ENCODE assay signal across 18 mouse cellular contexts in genomic region chr2:17705426-17705825, GRCm38 (mm10). TPM values are rescaled to one million over a fixed set of nuclear protein-coding genes. Genes with fewer than 3 reads are reported as not detected.
DNase-seq lines count a peak whose midpoint lies in the region; ATAC-seq and TF ChIP-seq lines count a peak whose summit lies in the region.
"Had no signal": no experiment of that assay in that cellular context is flagged by ENCODE, and none has a peak within 500 bp of the region (broad histone marks: within the 10 kb centered on the region; RNA-seq: fewer than 3 reads in every experiment).

No protein-coding gene starts in this region.

- no peak overlapping the region for H3K9ac ChIP-seq in embryonic facial prominence, embryonic 14.5 days (ENCODE audit: low read depth, low read length)
- no peak overlapping the region for H3K9ac ChIP-seq in kidney, embryonic 14.5 days (ENCODE audit: low read depth, low read length)
- H3K9ac ChIP-seq in lung, postnatal 0 days (replicated peaks; ENCODE audit: low read depth) = no peak overlapping the region
- H3K9ac ChIP-seq: forebrain, embryonic 15.5 days; heart, embryonic 12.5 days had no signal

- no peaks in the 10 kb centered on the region for H3K27me3 ChIP-seq in embryonic facial prominence, embryonic 14.5 days (replicated peaks; ENCODE audit: control insufficient read depth, insufficient read depth, low read length)
- H3K27me3 ChIP-seq in embryonic facial prominence, embryonic 10.5 days (replicated peaks; ENCODE audit: low read depth, poor library complexity, severe bottlenecking) = no peaks in the 10 kb centered on the region
- no peaks in the 10 kb centered on the region for H3K27me3 ChIP-seq in kidney, embryonic 14.5 days (ENCODE audit: control insufficient read depth, insufficient read depth, low read length)
- no peaks in the 10 kb centered on the region for H3K27me3 ChIP-seq in lung, postnatal 0 days (replicated peaks; ENCODE audit: insufficient read depth, low read length)
- H3K27me3 ChIP-seq: forebrain, embryonic 15.5 days; heart, embryonic 12.5 days had no signal

- H3K9me3 ChIP-seq in embryonic facial prominence, embryonic 14.5 days (ENCODE audit: control insufficient read depth, low read length) = no peaks in the 10 kb centered on the region
- H3K9me3 ChIP-seq in embryonic facial prominence, embryonic 10.5 days = no peaks in the 10 kb centered on the region
- H3K9me3 ChIP-seq in kidney, embryonic 14.5 days (ENCODE audit: control insufficient read depth, low read length) = no peaks in the 10 kb centered on the region
- H3K9me3 ChIP-seq in lung, postnatal 0 days (ENCODE audit: low read length) = no peaks in the 10 kb centered on the region
- H3K9me3 ChIP-seq: forebrain, embryonic 15.5 days; G1E; heart, embryonic 12.5 days had no signal

- DNase-seq in embryonic facial prominence, embryonic 14.5 days (ENCODE audit: low spot score) = peak; percentile 36
- DNase-seq in embryonic facial prominence, embryonic 10.5 days (ENCODE audit: low spot score) = no peak
- no peak for DNase-seq in kidney, adult 8-10 months
- DNase-seq in layer of hippocampus, adult 2 months (ENCODE audit: low spot score in 2 of 2) = no peak
- DNase-seq in layer of hippocampus, postnatal 25 days (ENCODE audit: extremely low spot score in 1 of 2, low spot score in 1 of 2) = no peak
- peak; percentile 49 for DNase-seq in lung, postnatal 0 days (ENCODE audit: low spot score)
- DNase-seq in lung, postnatal 25 days (ENCODE audit: low spot score) = no peak
- DNase-seq: adrenal gland, adult 8-10 months; adrenal gland, postnatal 36 days; B cell, adult 2 months; cerebellum, adult 2 months; cerebellum, postnatal 10 days; gastrocnemius, postnatal 14 days had no signal

- no peak overlapping the region for H3K4me3 ChIP-seq in embryonic facial prominence, embryonic 14.5 days (ENCODE audit: low read depth, low read length)
- H3K4me3 ChIP-seq in embryonic facial prominence, embryonic 10.5 days = no peak overlapping the region
- no peak overlapping the region for H3K4me3 ChIP-seq in kidney, embryonic 14.5 days (ENCODE audit: low read length)
- no peak overlapping the region for H3K4me3 ChIP-seq in layer of hippocampus, adult 2 months
- no peak overlapping the region for H3K4me3 ChIP-seq in lung, postnatal 0 days (ENCODE audit: low read depth, low read length)
- H3K4me3 ChIP-seq: forebrain, embryonic 15.5 days; heart, embryonic 12.5 days had no signal

- WGBS in embryonic facial prominence, embryonic 14.5 days = 59% methylated on average over 3 of the region's 3 CpGs
- WGBS in embryonic facial prominence, embryonic 10.5 days = 64% methylated on average over 3 of the region's 3 CpGs
- 54% methylated on average over 3 of the region's 3 CpGs for WGBS in kidney, embryonic 14.5 days
- 43% methylated on average over 3 of the region's 3 CpGs for WGBS in lung, postnatal 0 days

- no peak for TF ChIP-seq EP300 in lung, postnatal 0 days (IDR thresholded peaks at IDR 0.05)

- no peak overlapping the region for H3K27ac ChIP-seq in embryonic facial prominence, embryonic 14.5 days (replicated peaks; ENCODE audit: low read depth, low read length)
- no peak overlapping the region for H3K27ac ChIP-seq in embryonic facial prominence, embryonic 10.5 days (replicated peaks)
- no peak overlapping the region for H3K27ac ChIP-seq in kidney, embryonic 14.5 days (ENCODE audit: low read depth, low read length)
- H3K27ac ChIP-seq in layer of hippocampus, adult 2 months = peak overlapping the region; percentile 88
- no peak overlapping the region for H3K27ac ChIP-seq in lung, postnatal 0 days (ENCODE audit: low read length)
- H3K27ac ChIP-seq: forebrain, embryonic 15.5 days had no signal

- peaks cover 12% of the 10 kb centered on the region; the same call in 1 of the 2 replicates for H3K4me1 ChIP-seq in embryonic facial prominence, embryonic 14.5 days (ENCODE audit: control insufficient read depth, insufficient read depth, low read length)
- peaks cover 19% of the 10 kb centered on the region for H3K4me1 ChIP-seq in embryonic facial prominence, embryonic 10.5 days
- H3K4me1 ChIP-seq in kidney, embryonic 14.5 days (ENCODE audit: control insufficient read depth, insufficient read depth, low read length) = no peaks in the 10 kb centered on the region
- no peaks in the 10 kb centered on the region for H3K4me1 ChIP-seq in lung, postnatal 0 days (ENCODE audit: insufficient read depth, low read depth, low read length)
- H3K4me1 ChIP-seq: heart, embryonic 12.5 days had no signal

- no peak overlapping the region for H3K4me2 ChIP-seq in embryonic facial prominence, embryonic 14.5 days (ENCODE audit: low read depth, low read length)
- H3K4me2 ChIP-seq in kidney, embryonic 14.5 days (replicated peaks; ENCODE audit: low read depth, low read length) = no peak overlapping the region
- H3K4me2 ChIP-seq in lung, postnatal 0 days (replicated peaks; ENCODE audit: low read depth, low read length) = no peak overlapping the region
- H3K4me2 ChIP-seq: forebrain, embryonic 15.5 days; heart, embryonic 12.5 days had no signal

- no peak for TF ChIP-seq CTCF in layer of hippocampus, adult 2 months (conservative IDR thresholded peaks at IDR 0.05)
- no peak for TF ChIP-seq CTCF in lung, postnatal 0 days (IDR thresholded peaks at IDR 0.05)

- ATAC-seq in embryonic facial prominence, embryonic 14.5 days (ENCODE audit: low read depth) = no peak
- ATAC-seq in kidney, embryonic 14.5 days (ENCODE audit: low FRiP score, low TSS enrichment) = peak; percentile 71; the same call in 1 of the 2 replicates
- 0 out of 2 replicates have a peak, but pooled peaks have one; percentile 35 for ATAC-seq in lung, postnatal 0 days
- ATAC-seq: CD4-positive, CD25-positive, alpha-beta regulatory T cell, adult 4 months; forebrain, embryonic 15.5 days had no signal

- H3K36me3 ChIP-seq in embryonic facial prominence, embryonic 14.5 days (ENCODE audit: control insufficient read depth, insufficient read depth, low read length) = no peaks in the 10 kb centered on the region
- H3K36me3 ChIP-seq in embryonic facial prominence, embryonic 10.5 days (replicated peaks) = no peaks in the 10 kb centered on the region
- no peaks in the 10 kb centered on the region for H3K36me3 ChIP-seq in kidney, embryonic 14.5 days (ENCODE audit: control insufficient read depth, insufficient read depth, low read length)
- H3K36me3 ChIP-seq in lung, postnatal 0 days (ENCODE audit: insufficient read depth, low read length) = no peaks in the 10 kb centered on the region
- H3K36me3 ChIP-seq: forebrain, embryonic 15.5 days; G1E; heart, embryonic 12.5 days had no signal

RNA-seq across cellular contexts. Expression of gene Nebl, which starts 25.8 kb away (rescaled TPM):
- polyA plus RNA-seq in embryonic facial prominence, embryonic 14.5 days (2014; fragmentation: Nextera tagmentation; extraction: Ambion mirVana) = 9.4 and 12.2 TPM in 2 replicates
- polyA plus RNA-seq in embryonic facial prominence, embryonic 10.5 days (2016; fragmentation: Nextera tagmentation; extraction: Ambion mirVana) = 6.6 and 6.7 TPM in 2 replicates
- 4.3 and 6.4 TPM in 2 replicates for polyA plus RNA-seq in kidney, embryonic 14.5 days (2014; fragmentation: Nextera tagmentation; extraction: Ambion mirVana)
- 100 to 1,000 TPM; 148 to 159 TPM for total RNA-seq in layer of hippocampus, adult 2 months (2021)
- total RNA-seq in layer of hippocampus, postnatal 25 days (2021) = 100 to 1,000 TPM; 126 to 150 TPM
- 41.0 and 44.6 TPM in 2 replicates for polyA plus RNA-seq in lung, postnatal 0 days (2015; fragmentation: Nextera tagmentation; extraction: Ambion mirVana)

Comparison
In these comparisons a context has a peak if more than half of its experiments do, and no peak if none do; other contexts are left out.
1. DNase-seq: peak in embryonic facial prominence, embryonic 14.5 days (single experiment) and lung, postnatal 0 days (single experiment); none in embryonic facial prominence, embryonic 10.5 days (single experiment), kidney, adult 8-10 months (0 of 2), layer of hippocampus, adult 2 months (0 of 2), layer of hippocampus, postnatal 25 days (0 of 2) and lung, postnatal 25 days (single experiment).